Mouse (Mus musculus): ENCODE data around the gene Triap1.

- no peak for TF ChIP-seq POLR2A (IDR thresholded peaks at IDR 0.05; ENCODE audit: borderline replicate concordance, extremely low read depth, insufficient read depth, insufficient read length, poor library complexity, severe bottlenecking)
- TF ChIP-seq CTCF (IDR thresholded peaks at IDR 0.05; ENCODE audit: borderline replicate concordance, extremely low read depth, insufficient read depth, insufficient read length): no peak
Measured at GRCm38 (mm10) chr5:115392969-115393368, 51.9 kb downstream of the Triap1 start.
